Mouse (Mus musculus) cerebellum, postnatal 36 days (tissue): ENCODE data around the gene Eif4b.

Experiments
- DNase-seq, 2 experiments: peaks; one replicate each; pipeline ENCODE4 v3.0.0; 2021 to 2022; ENCODE audit warnings: mixed read lengths in 2 of 2

The Eif4b gene

DNA sequence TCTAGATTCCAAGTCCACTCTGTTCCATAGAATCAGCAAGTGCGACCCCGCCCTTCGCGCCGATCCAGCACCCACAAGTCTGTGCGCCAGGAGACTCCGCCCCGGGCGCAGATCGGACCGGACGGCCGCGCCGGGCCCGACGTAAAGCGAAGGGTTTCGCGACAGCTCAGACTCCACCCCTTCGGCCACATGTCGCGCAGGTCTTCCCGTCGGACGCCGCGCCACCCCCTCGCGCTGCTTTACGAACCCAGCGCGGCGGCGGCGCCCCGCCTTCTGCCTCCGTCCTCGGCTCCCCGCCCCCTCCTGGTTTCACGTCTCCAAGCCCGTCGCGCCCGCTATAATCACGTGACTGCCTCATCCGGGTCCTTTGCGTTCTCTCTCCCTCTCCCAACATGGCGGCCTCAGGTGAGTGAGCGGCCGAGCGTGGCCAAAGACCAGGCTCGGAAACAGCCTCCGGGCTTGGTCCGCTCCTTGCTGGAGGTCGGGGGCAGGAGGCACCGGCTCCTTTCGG, at the start of gene Eif4b:
TSS of gene Eif4b (plus strand) at position 215 of the 511 bp plus-strand sequence.
- DNase-seq: peak; percentile 99

DNA sequence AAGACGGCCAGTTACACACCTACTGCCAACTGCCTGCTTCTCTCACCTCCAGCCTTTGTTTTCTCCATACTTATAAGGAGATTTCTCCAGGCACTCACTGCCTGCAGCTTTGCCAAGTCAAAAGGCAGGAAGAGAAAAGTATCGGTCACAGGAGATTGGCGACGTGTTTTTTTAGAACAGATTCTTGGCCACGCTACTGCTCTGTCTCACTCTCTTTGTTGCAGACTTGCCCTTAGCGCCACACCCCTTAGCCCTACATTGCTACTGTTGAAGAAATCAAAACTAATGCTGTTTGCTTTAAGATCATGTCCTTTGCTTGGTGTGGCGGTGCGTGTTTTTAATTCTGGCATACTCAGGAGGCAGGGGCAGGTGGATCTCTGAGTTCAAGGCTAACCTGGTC, 49.7 kb upstream of the Eif4b start:
- no peak for DNase-seq

DNA sequence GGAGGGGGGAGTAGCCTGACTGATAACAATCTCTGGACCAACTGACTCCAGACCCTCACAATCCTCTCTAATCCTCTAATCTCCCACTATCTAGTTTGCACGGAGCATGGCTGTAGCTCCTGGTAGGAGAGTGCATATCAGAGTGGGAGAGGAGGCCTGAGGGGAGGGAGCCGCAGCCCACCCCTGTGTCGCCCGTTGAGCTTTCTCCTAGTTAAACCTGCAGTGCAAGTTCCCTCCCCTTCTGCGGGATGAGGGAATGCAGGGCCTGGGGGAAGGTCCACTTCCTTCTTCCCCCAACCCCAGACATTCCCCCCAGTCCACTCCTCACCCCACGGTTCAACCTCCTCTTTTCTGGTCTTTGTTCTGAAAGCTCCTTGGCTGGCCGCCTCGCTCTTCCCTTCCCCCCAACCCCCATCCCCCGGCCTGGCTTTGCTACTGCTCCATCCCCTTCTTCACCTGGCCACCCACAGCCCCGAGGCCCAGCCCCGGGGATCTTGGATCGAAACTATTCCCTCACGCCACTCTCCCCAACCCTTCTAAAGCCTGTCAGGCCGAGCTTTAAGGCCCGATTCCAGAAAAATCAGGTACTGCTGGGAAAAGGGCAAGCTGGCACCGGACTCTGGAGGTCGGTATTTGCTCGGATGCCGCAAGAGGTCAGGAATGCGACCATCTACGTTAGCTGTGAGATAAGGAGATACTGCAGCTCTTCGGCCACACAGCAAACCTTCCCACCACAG, 48.3 kb upstream of the Eif4b start:
- DNase-seq: no peak

DNA sequence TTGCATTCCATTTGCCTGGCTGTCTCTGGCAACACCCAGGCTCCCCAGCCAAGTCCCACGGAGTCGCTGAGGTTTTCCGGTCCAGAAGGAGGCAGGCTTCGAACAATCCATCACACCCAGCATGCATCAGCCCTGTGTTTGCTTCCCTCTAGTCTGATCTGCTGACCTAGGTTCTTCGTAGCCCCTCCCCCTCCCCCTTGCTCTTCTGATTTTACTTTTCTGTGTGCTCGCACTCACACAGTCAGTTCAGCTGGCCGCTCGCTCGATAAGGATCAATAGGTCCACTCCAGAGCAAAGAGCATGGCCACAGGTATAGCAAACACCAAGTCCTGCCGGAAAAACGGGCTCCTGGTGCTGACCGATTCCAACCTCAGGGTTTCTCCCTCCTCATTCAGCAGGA, 47.1 kb upstream of the Eif4b start:
- no peak for DNase-seq

DNA sequence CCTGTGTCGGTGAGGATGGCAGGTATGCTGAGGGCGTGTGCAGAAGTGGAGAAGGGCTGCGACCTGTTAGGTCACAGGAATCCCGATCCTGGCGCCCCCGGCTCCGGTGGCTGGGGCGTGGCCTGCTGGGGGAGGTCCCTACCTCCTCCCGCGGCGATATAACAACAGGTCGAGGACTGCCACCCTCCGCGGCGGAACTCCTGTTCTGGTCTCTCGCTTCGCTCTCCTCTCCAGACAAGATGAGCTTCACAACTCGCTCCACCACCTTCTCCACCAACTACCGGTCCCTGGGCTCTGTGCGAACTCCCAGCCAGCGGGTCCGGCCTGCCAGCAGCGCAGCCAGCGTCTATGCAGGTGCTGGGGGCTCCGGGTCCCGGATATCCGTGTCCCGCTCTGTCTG, 45.5 kb upstream of the Eif4b start, which contains the start of gene Krt18:
TSS of gene Krt18 (plus strand) at position 141 of the 400 bp plus-strand sequence.
- DNase-seq: no peak

DNA sequence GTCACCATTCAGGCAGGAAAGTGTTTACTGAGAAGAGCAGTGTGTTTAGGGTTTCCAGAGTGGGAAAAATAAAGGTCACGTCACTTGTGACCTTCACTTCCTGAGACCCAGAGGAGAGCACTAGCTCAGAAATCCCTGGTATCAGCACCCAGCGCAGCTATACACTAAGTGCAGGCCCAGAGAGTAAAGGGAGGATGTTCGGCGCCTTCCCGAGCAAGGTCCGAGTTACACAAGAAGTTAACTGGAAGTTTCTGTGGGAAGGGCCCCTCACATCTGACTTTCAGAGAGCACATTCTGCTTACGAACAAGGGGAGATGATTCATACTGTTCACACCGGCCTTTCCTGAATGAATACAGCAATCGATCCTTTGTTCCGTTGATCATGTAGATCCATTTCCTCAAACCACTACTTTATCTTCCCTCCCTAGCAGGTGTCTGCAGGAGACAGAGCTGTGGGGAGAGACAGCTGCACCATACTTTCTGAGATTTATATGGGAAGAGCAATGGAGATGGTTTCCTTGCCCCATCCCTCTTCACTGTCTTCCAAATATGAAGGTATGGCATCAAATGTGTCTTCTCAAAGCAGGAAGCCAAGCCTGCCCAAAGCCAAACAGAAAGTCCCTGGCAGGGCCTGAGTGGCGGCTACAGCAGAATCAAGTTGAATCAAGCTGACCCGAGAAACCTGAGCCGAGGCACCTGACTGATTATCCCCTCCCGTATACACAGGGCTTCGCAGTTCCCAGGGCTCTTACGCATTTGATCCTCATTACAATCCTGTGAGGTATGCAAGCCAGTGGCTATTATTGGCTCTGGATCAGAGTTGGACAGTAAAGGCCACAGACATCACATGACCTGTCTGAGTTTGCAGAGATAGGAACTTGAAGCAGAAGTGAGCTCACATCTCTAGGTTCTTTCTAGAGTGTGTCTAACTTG, 39.2 kb upstream of the Eif4b start:
- DNase-seq: no peak

DNA sequence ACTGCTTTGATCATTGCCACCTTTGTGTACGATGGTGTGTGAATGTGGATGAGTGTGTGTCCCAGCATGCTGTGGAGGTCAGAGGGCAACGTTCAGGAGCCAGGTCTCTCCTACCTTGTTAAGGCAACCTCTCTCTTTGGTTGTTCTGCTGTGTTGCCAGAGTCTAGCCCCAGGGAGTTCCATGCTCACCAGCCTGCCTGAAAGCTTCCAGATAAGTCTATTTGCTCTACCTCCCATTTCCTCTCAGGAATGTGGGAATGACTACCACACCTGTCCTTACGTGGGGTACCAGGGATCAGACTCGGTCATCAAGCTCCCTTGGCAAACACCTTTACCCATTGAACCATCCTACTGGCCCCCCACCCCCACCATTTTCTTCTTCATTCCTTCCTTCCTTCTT, 33.3 kb upstream of the Eif4b start:
- DNase-seq: no peak

DNA sequence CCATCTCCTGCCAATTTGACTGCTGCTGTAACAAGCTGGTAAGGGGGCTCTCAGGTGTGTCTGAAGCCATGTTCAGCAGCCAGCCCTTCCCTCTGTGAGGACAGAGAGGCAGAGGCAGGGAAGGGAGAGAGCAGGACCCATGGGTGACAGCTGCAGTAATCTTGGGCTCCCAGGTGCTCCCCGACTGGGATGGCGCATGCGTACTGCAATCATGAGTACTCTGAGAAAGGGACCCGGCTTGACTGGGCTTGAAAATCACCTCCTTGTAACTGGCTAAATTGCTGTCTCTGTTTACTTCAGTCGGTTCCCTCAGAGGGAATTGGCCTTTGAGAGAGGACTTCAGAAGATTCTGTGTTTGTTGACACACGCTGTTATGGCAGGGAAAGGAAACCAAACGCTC, 31.6 kb upstream of the Eif4b start:
- DNase-seq: no peak

DNA sequence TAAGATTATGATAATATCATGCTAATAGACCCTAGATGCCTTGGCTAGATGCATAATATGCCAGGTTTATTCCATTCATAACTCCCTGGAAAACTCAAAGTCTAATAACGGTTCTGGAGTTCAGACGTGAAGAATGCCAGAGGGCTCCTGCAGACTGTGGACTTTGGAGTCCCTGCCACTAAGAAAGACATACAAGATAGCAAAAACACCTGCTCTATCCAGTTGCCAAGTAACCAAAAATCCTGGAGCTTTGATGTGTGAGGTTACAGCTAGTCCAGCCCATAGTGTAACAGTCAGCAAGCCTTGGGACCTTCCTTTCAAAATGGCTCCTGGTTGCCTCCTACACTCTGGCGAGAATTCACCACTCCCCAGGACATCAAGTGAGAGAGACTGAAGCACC, 28.8 kb upstream of the Eif4b start:
- DNase-seq: no peak

DNA sequence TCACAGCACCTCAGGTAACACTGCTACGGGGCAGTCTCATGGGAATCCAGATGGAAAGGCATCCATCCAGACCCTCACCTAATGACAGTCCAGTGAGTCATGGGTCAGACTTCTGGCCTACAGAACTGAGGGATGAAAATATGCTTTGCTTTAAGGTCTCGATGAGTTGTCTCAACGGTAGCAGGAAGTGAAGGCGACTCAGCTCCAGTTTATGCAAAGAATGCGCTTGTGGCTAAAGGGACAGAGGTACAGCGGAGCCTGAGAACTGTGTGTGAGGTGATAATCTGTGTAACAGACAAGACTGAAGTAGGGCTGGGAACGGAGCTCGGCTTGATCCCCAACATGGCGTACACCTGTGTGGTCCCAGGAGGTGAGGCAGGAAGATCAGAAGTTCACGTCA, 27.9 kb upstream of the Eif4b start:
- no peak for DNase-seq

DNA sequence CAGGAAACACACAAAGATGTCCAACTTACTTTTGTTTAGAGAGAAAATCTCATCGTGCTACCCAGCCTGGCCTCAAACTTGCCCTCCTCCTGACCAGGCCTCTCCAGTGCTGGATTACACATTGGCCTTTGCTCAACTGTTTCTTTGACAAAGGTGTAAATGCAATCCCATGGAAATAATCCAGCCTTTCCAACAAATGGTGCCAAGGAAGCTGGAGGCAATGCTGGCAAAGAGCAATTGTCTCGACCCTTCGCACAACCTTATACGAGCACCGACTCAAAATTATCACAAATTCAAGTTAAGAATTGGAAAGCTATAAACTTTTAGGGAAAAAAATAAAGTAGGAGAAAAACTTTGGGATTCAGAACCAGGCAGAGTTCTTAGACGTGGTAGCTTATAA, 25.6 kb upstream of the Eif4b start:
- no peak for DNase-seq

DNA sequence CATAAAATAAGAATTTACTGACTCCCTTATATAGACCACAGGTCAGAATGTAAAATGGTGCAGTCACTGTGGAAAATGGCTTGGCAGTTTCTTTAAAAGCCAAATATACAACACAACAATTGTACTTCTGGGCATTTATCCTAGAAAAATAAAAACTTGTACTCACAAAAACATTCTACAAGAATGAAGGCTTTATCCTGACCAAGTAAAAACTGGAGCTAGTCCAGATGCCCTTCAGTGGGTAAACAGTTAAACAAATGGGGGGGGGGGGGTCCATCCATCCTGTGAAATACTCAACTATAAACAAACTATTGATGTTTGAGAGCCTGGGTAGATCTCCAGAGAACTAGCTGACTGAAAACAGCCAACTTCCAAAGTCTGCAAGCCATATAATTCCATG, 23.7 kb upstream of the Eif4b start:
- DNase-seq: no peak

DNA sequence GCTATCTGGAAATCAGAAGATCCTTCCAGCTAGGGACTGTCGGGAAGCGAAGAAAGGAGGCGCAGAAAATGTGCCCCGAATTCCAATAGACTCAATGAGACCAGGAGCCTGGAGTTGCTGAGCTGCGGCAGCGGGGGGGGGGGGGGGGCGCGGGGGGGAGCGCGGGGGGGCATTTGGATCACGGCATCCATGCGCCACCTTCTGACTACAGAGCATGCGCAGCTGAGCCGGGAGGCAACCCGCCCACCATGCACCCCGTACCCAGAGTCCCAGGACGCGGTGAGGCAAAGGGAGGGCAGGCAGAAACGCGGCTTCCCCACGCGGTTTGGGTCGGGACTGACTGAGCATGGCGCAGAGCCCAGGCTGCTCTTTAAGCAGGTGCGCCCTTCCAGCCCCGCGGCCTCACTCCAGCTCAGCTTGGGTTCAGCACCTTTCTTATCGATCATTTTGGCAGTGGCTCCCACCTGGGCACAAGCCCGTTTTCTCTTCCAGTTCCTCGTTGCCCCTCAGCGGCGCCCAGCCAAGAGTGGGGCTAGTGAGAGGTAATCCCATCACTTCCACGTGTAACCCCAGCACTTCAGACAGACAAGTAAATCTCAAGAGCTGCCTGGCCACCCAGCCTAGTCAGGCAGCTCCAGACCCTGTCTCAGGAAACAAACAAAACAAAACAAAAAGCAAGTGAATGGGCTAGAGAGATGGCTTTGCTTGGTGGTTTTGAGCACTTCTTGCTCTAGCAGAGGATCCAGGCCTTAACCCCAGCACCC, 21.5 kb upstream of the Eif4b start:
- DNase-seq: peak; percentile 43 to 51

DNA sequence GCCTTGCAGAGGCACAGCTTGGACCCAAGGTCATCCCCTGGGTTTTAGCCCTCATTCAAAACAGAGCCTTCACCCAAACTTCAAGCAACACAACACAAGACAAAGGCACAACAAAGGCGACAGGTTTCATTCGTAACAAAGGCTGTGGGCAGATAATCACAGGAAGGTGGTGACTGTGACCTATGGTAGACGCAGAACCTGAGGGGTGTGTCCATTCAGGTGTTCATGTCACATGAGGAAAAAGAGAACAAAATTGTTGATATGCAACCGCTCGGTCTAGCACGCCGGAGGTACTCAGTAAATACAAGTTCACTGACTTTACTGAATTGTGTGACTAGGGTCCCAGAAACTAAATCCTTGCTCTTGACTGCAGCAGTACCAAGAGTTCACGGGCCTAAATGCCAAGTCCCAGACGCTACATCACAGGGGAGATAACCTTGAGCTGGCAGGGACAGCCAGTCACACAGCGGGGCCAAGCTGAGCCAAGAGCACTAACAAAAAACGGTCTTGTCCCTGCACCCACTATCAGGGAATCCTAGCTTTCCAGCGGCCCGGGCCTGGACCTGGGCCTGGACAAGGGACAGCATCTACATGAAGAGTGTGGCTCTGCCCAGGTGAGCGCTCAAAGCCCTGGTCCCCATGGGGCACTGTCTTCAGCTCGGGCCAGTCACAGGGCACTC, 16.9 kb upstream of the Eif4b start:
- no peak for DNase-seq

DNA sequence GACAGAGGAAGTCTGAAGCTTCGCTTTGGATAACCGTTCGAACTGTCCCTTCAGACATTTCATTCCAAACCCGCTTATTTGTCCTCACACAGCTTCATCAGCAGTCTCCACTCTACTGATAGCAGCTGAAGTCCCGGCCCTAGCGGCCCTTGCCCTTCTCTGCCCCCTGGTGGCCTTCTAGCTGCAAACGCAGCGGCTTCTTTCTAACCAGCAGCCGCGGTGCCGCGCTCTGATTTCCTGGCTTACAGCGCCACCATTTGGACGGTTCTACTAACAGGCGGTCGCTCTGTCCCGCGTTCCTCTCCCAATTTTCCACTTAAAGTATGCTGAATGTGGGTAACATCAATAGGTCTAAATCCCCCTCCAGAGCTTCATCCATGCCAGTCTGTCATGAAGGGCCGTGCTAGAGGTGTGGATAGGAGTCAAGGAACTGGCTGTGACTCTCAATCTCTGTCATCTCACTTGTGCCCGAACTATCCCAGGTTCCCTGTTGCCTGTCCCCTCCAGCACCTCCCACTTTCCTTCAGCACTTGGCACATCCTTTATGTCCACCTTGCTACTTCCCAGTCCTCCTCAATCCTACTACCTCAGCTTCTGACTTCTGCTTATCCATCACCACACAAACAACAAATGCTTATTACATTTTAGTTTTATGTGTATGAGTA, 7.8 kb upstream of the Eif4b start:
- peak; percentile 91 to 92 for DNase-seq

DNA sequence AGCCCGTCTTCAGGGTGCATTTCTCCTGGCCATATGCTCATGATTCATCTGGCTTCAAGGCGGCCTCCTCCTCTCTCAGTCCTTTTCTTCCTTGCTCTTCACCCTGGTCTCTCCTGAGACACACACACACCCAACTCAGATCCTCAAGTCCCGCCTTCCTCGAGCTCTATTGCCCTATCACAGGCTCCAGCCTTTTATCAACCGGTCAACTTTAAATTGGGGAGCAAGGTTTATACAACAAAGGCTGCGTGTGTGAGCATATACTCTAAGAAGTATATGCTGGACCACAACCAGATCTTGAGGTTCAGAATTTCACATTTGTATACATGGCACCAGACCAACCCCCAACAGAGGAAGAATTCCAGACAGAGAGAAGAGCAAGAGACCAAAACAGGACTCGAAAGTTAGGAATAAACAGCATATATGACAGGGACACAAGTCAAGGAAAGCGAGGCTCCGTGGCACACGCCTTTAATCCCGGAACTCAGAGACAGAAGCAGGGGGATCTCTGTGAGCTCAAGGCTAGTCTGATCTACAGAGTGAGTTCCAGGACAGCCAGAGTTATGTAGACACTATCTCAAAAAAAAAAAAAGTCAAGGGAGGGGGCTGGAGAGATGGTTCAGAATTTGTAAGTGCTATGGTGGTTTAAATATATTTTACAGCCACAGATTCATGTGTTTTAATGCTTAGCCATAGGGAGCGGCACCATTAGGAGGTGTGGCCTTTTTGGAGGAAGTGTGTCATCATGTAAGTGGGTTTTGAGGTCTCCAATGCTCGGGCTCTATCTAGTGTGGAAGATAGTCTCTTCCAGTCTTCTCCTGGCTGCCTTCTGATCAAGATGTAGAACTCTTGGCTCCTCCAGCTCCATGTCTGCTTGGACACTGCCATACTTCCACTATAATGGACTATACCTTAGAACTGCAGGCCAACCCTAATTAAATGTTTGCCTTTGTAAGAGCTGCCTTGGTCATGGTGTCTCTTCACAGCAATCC, 2.8 kb upstream of the Eif4b start:
- DNase-seq: no peak

DNA sequence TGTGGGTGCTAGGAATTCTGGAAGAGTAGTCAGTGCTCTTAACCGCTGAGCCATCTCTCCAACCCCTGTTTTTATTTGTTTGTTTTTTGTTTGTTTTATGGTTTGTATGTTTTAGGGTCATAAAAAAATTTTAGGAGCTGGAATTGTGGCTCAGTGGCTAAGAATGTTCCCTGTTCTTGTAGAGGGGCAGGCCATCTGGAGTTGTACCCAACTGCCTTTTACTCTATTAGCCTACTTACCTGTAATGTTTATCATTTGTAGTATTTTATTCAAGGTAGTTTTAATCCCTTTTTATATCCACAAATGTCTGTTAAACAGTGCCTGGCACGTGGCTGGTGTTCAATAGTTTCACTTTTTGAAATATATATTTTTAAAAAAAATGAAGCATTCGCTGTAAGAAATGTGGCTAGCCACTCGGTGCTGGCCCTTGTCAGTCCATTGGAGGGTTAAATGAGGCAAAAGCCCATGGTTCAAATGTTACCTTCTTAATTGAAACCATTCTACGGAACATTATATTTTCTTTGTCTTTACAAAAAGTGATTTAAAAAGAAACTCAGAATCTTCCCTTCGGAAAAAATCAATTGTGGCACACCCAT, 512 bp upstream of the Eif4b start:
- DNase-seq: no peak

DNA sequence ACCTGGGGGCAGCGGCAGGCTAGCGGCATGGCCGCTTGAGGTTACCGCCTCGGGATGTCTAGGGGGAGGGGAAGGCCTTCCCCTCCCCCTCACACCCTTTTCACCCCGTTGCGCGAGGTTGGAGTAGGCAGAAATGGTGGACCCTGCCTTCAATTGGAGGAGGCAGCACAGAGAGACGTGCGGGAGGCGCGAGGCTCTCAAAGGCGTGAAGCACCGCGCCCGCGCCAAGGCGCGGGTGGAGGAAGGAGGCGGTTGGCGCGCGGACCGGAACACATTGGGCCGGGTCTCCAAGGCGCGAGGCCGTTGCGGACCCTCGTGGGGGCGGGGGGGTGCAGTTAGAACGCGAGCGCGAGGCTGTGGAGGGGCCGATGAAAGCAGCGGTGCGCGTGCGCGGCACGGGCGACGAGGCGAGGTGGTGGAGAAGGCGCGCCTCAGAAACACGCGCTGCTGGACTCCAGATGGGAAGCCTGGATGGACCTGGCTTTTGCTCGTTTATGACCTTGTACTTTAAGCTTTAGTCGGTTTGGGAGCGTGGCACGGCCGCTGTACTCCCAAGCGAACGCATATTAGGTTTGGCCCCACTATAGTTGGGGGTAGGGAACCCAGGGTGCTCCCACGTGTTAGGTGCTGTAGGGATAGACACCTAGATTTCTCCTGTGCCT, 628 bp downstream of the Eif4b start:
- DNase-seq: peak; percentile 50 to 60

DNA sequence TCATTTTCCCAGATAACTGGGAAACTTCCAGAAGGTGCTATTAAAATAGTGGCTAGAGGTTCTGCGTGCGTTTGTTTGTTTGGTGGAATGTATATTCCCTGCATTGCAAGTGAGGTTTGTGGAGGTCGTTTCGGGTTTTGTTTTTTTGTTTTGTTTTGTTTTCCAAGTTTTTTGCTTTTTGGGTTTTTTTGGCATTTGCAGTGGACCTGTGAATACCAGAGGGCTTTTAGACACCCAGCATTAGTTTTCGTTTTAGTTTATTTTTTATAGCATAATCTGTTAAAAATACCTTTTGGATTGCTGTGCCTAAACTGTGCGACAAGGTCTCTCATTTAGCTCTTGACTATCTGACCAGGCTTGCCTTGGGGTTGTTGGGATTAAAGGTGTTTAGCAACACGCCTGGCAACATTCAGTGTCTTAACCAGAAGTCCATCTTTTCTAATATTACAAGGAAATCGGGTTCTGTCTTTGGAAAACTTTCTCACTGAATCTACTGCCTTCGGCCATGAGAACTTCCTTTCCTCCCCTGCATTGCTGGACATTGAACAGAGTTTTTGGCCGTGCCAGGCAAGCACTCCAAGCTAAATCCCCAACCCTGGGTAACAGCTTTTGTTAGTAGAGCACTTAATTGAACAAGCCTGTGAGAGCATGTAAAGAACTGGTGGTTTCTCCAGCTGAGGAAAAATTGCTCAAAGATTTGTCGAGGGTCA, 1.5 kb downstream of the Eif4b start:
- DNase-seq: no peak
